Mouse (Mus musculus) cerebellum, adult 2 months (tissue): ENCODE measurements around the gene Kat2b.

Experiments
- CTCF ChIP-seq: fragments of 200-500 bp; IDR thresholded peaks from 2 replicates; pipeline ENCODE4 v1.5.1; 2011; ENCODE audit warnings: low read depth, mild to moderate bottlenecking, control low read depth, low read length, moderate library complexity, borderline replicate concordance; ENCODE audit not compliant: insufficient read depth
- POLR2A ChIP-seq: fragments of 200-500 bp; IDR thresholded peaks from 2 replicates; pipeline ENCODE4 v1.6.1; 2011; ENCODE audit warnings: low read length, control low read depth, borderline replicate concordance; ENCODE audit not compliant: insufficient read depth

DNA sequence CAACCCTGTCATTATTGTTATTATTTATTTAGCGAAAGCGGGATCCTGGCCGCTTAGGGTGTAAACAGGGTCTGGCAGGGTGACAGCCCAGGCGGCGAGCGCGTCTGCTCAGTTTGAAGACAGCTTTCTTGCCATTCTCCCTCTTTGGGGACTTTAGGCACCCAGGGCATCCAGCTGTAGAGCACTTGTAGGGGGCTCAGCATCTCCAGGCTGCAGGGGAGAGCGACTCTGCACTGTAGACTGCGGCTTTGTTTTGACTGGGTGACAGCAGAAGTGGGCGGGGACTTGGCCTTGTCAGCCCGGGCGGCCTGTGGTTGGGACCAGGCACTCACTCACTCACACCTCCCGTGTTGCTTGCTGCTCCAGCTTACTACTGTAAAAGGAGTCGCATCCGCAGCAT, 1.5 kb downstream of the Kat2b start:
- no peak for TF ChIP-seq CTCF
- peak; percentile 70; the same call in 1 of the 2 replicates for TF ChIP-seq POLR2A
